In the genomic region with DNA sequence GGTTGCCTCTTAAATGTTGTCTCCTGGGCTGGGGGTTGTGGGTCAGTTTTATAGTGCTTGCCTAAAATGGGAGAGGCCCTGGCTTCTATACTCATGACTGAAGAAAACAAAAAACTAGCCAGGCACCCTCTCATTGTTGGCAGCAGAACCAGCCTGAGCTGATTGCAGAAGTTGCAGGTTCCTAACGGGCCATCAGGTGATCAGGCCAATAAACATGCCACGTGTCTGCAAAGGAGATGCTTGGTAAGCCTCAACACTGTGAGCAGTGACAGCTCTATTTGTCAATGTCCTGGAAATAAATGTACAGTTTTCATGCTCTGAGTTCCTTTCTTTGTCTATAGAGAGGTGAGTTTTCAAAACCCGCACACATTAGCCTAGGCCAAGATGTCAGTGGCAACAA, we compare ENCODE assay signal across 38 mouse cellular contexts. TPM values are rescaled to one million over a fixed set of nuclear protein-coding genes. Genes with fewer than 3 reads are reported as not detected.
"Had no signal": no experiment of that assay in that cellular context is flagged by ENCODE, and none has a peak within 500 bp of the region (broad histone marks: within the 10 kb centered on the region; RNA-seq: fewer than 3 reads in every experiment).

No protein-coding gene starts in this region.

- H3K27me3 ChIP-seq: hindbrain, embryonic 15.5 days; intestine, embryonic 15.5 days had no signal

- H3K9me3 ChIP-seq: heart, embryonic 15.5 days; hindbrain, embryonic 15.5 days; intestine, embryonic 15.5 days had no signal

- H3K36me3 ChIP-seq: heart, embryonic 12.5 days; heart, embryonic 13.5 days; heart, embryonic 15.5 days; hindbrain, embryonic 10.5 days; hindbrain, embryonic 12.5 days; hindbrain, embryonic 13.5 days; hindbrain, embryonic 15.5 days; intestine, embryonic 15.5 days; kidney, embryonic 15.5 days had no signal

- H3K9ac ChIP-seq: heart, embryonic 12.5 days; heart, embryonic 13.5 days; heart, embryonic 15.5 days; hindbrain, embryonic 12.5 days; hindbrain, embryonic 13.5 days; hindbrain, embryonic 14.5 days; hindbrain, embryonic 15.5 days; intestine, embryonic 15.5 days; kidney, embryonic 15.5 days had no signal

- ATAC-seq: hindbrain, embryonic 16.5 days; hindbrain, postnatal 0 days; inflammation-experienced regulatory T-cells, adult 6 months; intestine, embryonic 15.5 days; intestine, embryonic 16.5 days; intestine, postnatal 0 days had no signal

- H3K4me3 ChIP-seq: heart, embryonic 12.5 days; heart, embryonic 13.5 days; heart, embryonic 15.5 days; hindbrain, embryonic 10.5 days; hindbrain, embryonic 12.5 days; hindbrain, embryonic 13.5 days; hindbrain, embryonic 15.5 days; intestine, embryonic 15.5 days; kidney, embryonic 15.5 days; layer of hippocampus, adult 2 months; left cerebral cortex, adult 2 months had no signal

- H3K4me1 ChIP-seq: heart, embryonic 12.5 days; heart, embryonic 13.5 days; heart, embryonic 15.5 days; hindbrain, embryonic 10.5 days; hindbrain, embryonic 12.5 days; hindbrain, embryonic 13.5 days; hindbrain, embryonic 15.5 days; intestine, embryonic 15.5 days; kidney, embryonic 15.5 days had no signal

- DNase-seq: heart, postnatal 10 days; heart, postnatal 14 days; heart, postnatal 36 days; heart, postnatal 4 days; kidney, adult 11 months; kidney, adult 18-20 months; kidney, adult 2 months; kidney, adult 8-10 months; kidney, adult 9 months; kidney, postnatal 10 days; kidney, postnatal 14 days; kidney, postnatal 25 days; kidney, postnatal 36 days; kidney, postnatal 4 days; layer of hippocampus, adult 9-11 months; layer of hippocampus, postnatal 36 days had no signal

- H3K27ac ChIP-seq: heart, embryonic 13.5 days; heart, embryonic 15.5 days; hindbrain, embryonic 10.5 days; hindbrain, embryonic 12.5 days; hindbrain, embryonic 13.5 days; hindbrain, embryonic 14.5 days; hindbrain, embryonic 15.5 days; hindbrain, postnatal 0 days; intestine, embryonic 15.5 days; kidney, embryonic 15.5 days; kidney, postnatal 0 days; layer of hippocampus, adult 2 months; left cerebral cortex, adult 2 months had no signal

RNA-seq across cellular contexts. Expression of a gene that starts 23.1 kb away (rescaled TPM):
- polyA plus RNA-seq: heart, embryonic 11.5 days; hindbrain, embryonic 11.5 days; intestine, embryonic 14.5 days; intestine, embryonic 15.5 days; kidney, embryonic 14.5 days had no signal
